Mouse (Mus musculus): ENCODE data around the gene Mcm3. TPM values are rescaled to one million over a fixed set of nuclear protein-coding genes. Genes with fewer than 3 reads are reported as not detected.
"Not testable (repeated sequence)": the region's sequence is repeated elsewhere in the genome, so short reads cannot be mapped to it uniquely, and the experiment has no call there.

Mcm3 gene
- total and polyA plus RNA-seq, 2 experiments from 2014 or later = 26.2 to 36.5 TPM

GRCm38 (mm10) chr1:20801275-20801674, 18.8 kb downstream of the Mcm3 start:
- Histone ChIP-seq H3K27me3 (ENCODE audit: control insufficient read depth, insufficient read depth, low read length) (no peaks in the 10 kb centered on the region), H3K4me2 (ENCODE audit: low read depth, low read length) (no peak overlapping the region), H3K9me3 (replicated peaks; ENCODE audit: control insufficient read depth, low read length) (no peaks in the 10 kb centered on the region), H3K4me1 (ENCODE audit: control insufficient read depth, insufficient read depth) (no peaks in the 10 kb centered on the region), H3K27ac (ENCODE audit: low read depth) (no peak overlapping the region), H3K9ac (replicated peaks; ENCODE audit: low read depth, low read length) (no peak overlapping the region), H3K4me3 (ENCODE audit: low read depth, low read length) (no peak overlapping the region), H3K36me3 (replicated peaks; ENCODE audit: control insufficient read depth, insufficient read depth, low read length) (peaks cover 63% of the 10 kb centered on the region)
- no peak for TF ChIP-seq EP300 (IDR thresholded peaks at IDR 0.05; ENCODE audit: low read depth)
- TF ChIP-seq CTCF (IDR thresholded peaks at IDR 0.05; ENCODE audit: low read depth) = no peak
- 92% methylated on average over 2 of the region's 2 CpGs for WGBS
- no peak for DNase-seq (ENCODE audit: low spot score)
- no peak for ATAC-seq (ENCODE audit: insufficient read depth, low read depth)

GRCm38 (mm10) chr1:20795178-20795577, 24.9 kb downstream of the Mcm3 start:
- no peak for ATAC-seq (ENCODE audit: insufficient read depth, low read depth)
- Histone ChIP-seq H3K27ac (ENCODE audit: low read depth) (no peak overlapping the region), H3K9me3 (replicated peaks; ENCODE audit: control insufficient read depth, low read length) (no peaks in the 10 kb centered on the region), H3K4me2 (ENCODE audit: low read depth, low read length) (no peak overlapping the region), H3K27me3 (ENCODE audit: control insufficient read depth, insufficient read depth, low read length) (no peaks in the 10 kb centered on the region), H3K36me3 (replicated peaks; ENCODE audit: control insufficient read depth, insufficient read depth, low read length) (peaks cover 16% of the 10 kb centered on the region), H3K4me3 (ENCODE audit: low read depth, low read length) (no peak overlapping the region), H3K9ac (replicated peaks; ENCODE audit: low read depth, low read length) (no peak overlapping the region), H3K4me1 (ENCODE audit: control insufficient read depth, insufficient read depth) (no peaks in the 10 kb centered on the region)
- TF ChIP-seq EP300 (IDR thresholded peaks at IDR 0.05; ENCODE audit: low read depth) (no peak), CTCF (IDR thresholded peaks at IDR 0.05; ENCODE audit: low read depth) (no peak)
- 86% methylated on average over 5 of the region's 5 CpGs for WGBS
- no peak for DNase-seq (ENCODE audit: low spot score)

- Histone ChIP-seq H3K9ac (replicated peaks; ENCODE audit: low read depth, low read length) (no peak overlapping the region), H3K4me3 (ENCODE audit: low read depth, low read length) (no peak overlapping the region), H3K36me3 (replicated peaks; ENCODE audit: control insufficient read depth, insufficient read depth, low read length) (peaks cover 12% of the 10 kb centered on the region), H3K4me2 (ENCODE audit: low read depth, low read length) (no peak overlapping the region), H3K4me1 (ENCODE audit: control insufficient read depth, insufficient read depth) (no peaks in the 10 kb centered on the region), H3K9me3 (replicated peaks; ENCODE audit: control insufficient read depth, low read length) (no peaks in the 10 kb centered on the region), H3K27ac (ENCODE audit: low read depth) (no peak overlapping the region), H3K27me3 (ENCODE audit: control insufficient read depth, insufficient read depth, low read length) (no peaks in the 10 kb centered on the region)
- no peak for ATAC-seq (ENCODE audit: insufficient read depth, low read depth)
- WGBS = 81% methylated on average over 4 of the region's 4 CpGs
- no peak for DNase-seq (ENCODE audit: low spot score)
- TF ChIP-seq CTCF (IDR thresholded peaks at IDR 0.05; ENCODE audit: low read depth) = no peak
- no peak for TF ChIP-seq EP300 (IDR thresholded peaks at IDR 0.05; ENCODE audit: low read depth)
Observed at GRCm38 (mm10) chr1:20794760-20795159, 25.4 kb downstream of the Mcm3 start.

GRCm38 (mm10) chr1:20791414-20791813, 28.7 kb downstream of the Mcm3 start:
- no peak for DNase-seq (ENCODE audit: low spot score)
- Histone ChIP-seq H3K4me3 (ENCODE audit: low read depth, low read length) (no peak overlapping the region), H3K4me2 (ENCODE audit: low read depth, low read length) (no peak overlapping the region), H3K36me3 (replicated peaks; ENCODE audit: control insufficient read depth, insufficient read depth, low read length) (no peaks in the 10 kb centered on the region), H3K9ac (replicated peaks; ENCODE audit: low read depth, low read length) (no peak overlapping the region), H3K9me3 (replicated peaks; ENCODE audit: control insufficient read depth, low read length) (no peaks in the 10 kb centered on the region), H3K27ac (ENCODE audit: low read depth) (no peak overlapping the region), H3K27me3 (ENCODE audit: control insufficient read depth, insufficient read depth, low read length) (no peaks in the 10 kb centered on the region), H3K4me1 (ENCODE audit: control insufficient read depth, insufficient read depth) (no peaks in the 10 kb centered on the region)
- ATAC-seq (ENCODE audit: insufficient read depth, low read depth) = no peak
- TF ChIP-seq EP300 (IDR thresholded peaks at IDR 0.05; ENCODE audit: low read depth) (no peak), CTCF (IDR thresholded peaks at IDR 0.05; ENCODE audit: low read depth) (no peak)
- WGBS = 47% methylated on average over 7 of the region's 7 CpGs

- not testable (repeated sequence) for H3K36me3 ChIP-seq (replicated peaks; ENCODE audit: control insufficient read depth, insufficient read depth, low read length); DNase-seq (ENCODE audit: low spot score); H3K4me3 ChIP-seq (ENCODE audit: low read depth, low read length); H3K4me2 ChIP-seq (ENCODE audit: low read depth, low read length); H3K27ac ChIP-seq (ENCODE audit: low read depth); H3K27me3 ChIP-seq (ENCODE audit: control insufficient read depth, insufficient read depth, low read length); H3K9me3 ChIP-seq (replicated peaks; ENCODE audit: control insufficient read depth, low read length); ATAC-seq (ENCODE audit: insufficient read depth, low read depth); H3K9ac ChIP-seq (replicated peaks; ENCODE audit: low read depth, low read length); H3K4me1 ChIP-seq (ENCODE audit: control insufficient read depth, insufficient read depth)
- 80% methylated on average over 1 of the region's 1 CpGs for WGBS
Observed at GRCm38 (mm10) chr1:20790517-20790916, 29.6 kb downstream of the Mcm3 start, which contains the start of gene Il17f. Gene Il17f, minus strand, starts transcription at chr1:20790617.

- DNase-seq (ENCODE audit: low spot score) = no peak
- no peak overlapping the region for H3K4me2 ChIP-seq (ENCODE audit: low read depth, low read length)
Observed at GRCm38 (mm10) chr1:20788419-20788818, 31.7 kb downstream of the Mcm3 start.

More at GRCm38 (mm10) chr1:20788419-20788818, 31.7 kb downstream of the Mcm3 start:
- Histone ChIP-seq H3K9ac (replicated peaks; ENCODE audit: low read depth, low read length) (no peak overlapping the region), H3K27ac (ENCODE audit: low read depth) (no peak overlapping the region), H3K9me3 (replicated peaks; ENCODE audit: control insufficient read depth, low read length) (no peaks in the 10 kb centered on the region), H3K36me3 (replicated peaks; ENCODE audit: control insufficient read depth, insufficient read depth, low read length) (no peaks in the 10 kb centered on the region), H3K27me3 (ENCODE audit: control insufficient read depth, insufficient read depth, low read length) (no peaks in the 10 kb centered on the region), H3K4me3 (ENCODE audit: low read depth, low read length) (no peak overlapping the region), H3K4me1 (ENCODE audit: control insufficient read depth, insufficient read depth) (no peaks in the 10 kb centered on the region)
- TF ChIP-seq CTCF (IDR thresholded peaks at IDR 0.05; ENCODE audit: low read depth) = no peak
- TF ChIP-seq EP300 (IDR thresholded peaks at IDR 0.05; ENCODE audit: low read depth) = no peak
- no peak for ATAC-seq (ENCODE audit: insufficient read depth, low read depth)
- WGBS = 52% methylated on average over 10 of the region's 10 CpGs
